ENCODE assay signal across 8 mouse cellular contexts in the genomic region with DNA sequence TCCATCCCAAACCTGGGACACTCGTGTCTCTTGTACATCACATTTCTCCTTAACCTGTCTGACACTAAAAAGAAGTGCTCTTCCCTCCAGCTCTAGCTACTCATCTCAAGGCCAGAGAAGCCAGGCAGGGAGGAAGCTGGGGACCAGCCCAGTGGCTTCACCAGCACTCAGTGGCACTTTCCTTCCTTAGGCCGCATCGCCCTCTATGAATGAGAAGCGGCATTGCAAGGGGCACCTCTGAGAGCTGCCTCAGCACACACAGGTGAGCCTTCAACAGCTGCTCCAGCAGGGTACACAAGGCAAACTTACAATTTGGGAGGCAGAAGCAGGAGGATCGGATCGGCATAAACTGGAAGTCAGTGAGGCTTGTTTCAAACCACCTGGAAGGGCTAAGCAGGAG. TPM values are rescaled to one million over a fixed set of nuclear protein-coding genes. Genes with fewer than 3 reads are reported as not detected.
DNase-seq lines count a peak whose midpoint lies in the region; ATAC-seq and TF ChIP-seq lines count a peak whose summit lies in the region.

No protein-coding gene starts in this region.

- DNase-seq in forebrain, postnatal 0 days = peak; percentile 27
- DNase-seq in forebrain, embryonic 11.5 days (ENCODE audit: low spot score) = no peak
- DNase-seq in 3T3-L1 (ENCODE audit: low read depth, low spot score) = peak; percentile 71
- DNase-seq in kidney, postnatal 25 days = peak; percentile 85 to 86
- DNase-seq in naive thymus-derived CD4-positive, alpha-beta T cell, adult 2 months (ENCODE audit: low read depth) = peak; percentile 88
- DNase-seq in thymus, postnatal 25 days = peak; percentile 88

- 53% methylated on average over 6 of the region's 6 CpGs for WGBS in forebrain, postnatal 0 days
- 49% methylated on average over 6 of the region's 6 CpGs for WGBS in forebrain, embryonic 11.5 days

- H3K9me3 ChIP-seq in forebrain, postnatal 0 days (ENCODE audit: low read length) = no peaks in the 10 kb centered on the region
- no peaks in the 10 kb centered on the region for H3K9me3 ChIP-seq in forebrain, embryonic 11.5 days (ENCODE audit: control insufficient read depth, low read length)

- H3K4me2 ChIP-seq in forebrain, postnatal 0 days (ENCODE audit: low read depth) = no peak overlapping the region
- H3K4me2 ChIP-seq in forebrain, embryonic 11.5 days (ENCODE audit: low read depth, low read length, severe bottlenecking) = no peak overlapping the region

- H3K36me3 ChIP-seq in forebrain, postnatal 0 days (ENCODE audit: insufficient read depth) = peaks cover 55% of the 10 kb centered on the region
- H3K36me3 ChIP-seq in forebrain, embryonic 11.5 days (ENCODE audit: control insufficient read depth, insufficient read depth, low read length) = peaks cover 4% of the 10 kb centered on the region

- TF ChIP-seq CTCF in forebrain, postnatal 0 days (IDR thresholded peaks at IDR 0.05; ENCODE audit: low read depth) = peak; percentile 67

- H3K9ac ChIP-seq in forebrain, postnatal 0 days = no peak overlapping the region
- no peak overlapping the region for H3K9ac ChIP-seq in forebrain, embryonic 11.5 days (ENCODE audit: low read length)

- no peak overlapping the region for H3K27ac ChIP-seq in forebrain, postnatal 0 days (ENCODE audit: low read depth, low read length)
- H3K27ac ChIP-seq in forebrain, embryonic 11.5 days (ENCODE audit: low read depth, low read length) = no peak overlapping the region

- H3K4me3 ChIP-seq in forebrain, postnatal 0 days (ENCODE audit: low read depth, low read length) = no peak overlapping the region
- no peak overlapping the region for H3K4me3 ChIP-seq in forebrain, embryonic 11.5 days (ENCODE audit: low read depth, low read length)

- no peaks in the 10 kb centered on the region for H3K27me3 ChIP-seq in forebrain, postnatal 0 days (ENCODE audit: insufficient read depth, low read length)
- H3K27me3 ChIP-seq in forebrain, embryonic 11.5 days (ENCODE audit: control insufficient read depth, insufficient read depth, low read length) = no peaks in the 10 kb centered on the region

- ATAC-seq in forebrain, postnatal 0 days = no peak
- ATAC-seq in forebrain, embryonic 11.5 days (replicated peaks; ENCODE audit: low FRiP score) = no peak
- peak; percentile 58 for ATAC-seq in activated CD4-positive, CD25-positive, alpha-beta regulatory T cell, adult 4 months
- ATAC-seq in erythroblast, adult 5-6 weeks (replicated peaks; ENCODE audit: low FRiP score, poor library complexity, severe bottlenecking) = peak; percentile 76

- H3K4me1 ChIP-seq in forebrain, postnatal 0 days (ENCODE audit: insufficient read depth) = 0 out of 2 replicates have a peak, but pooled peaks cover 1% of the 10 kb centered on the region
- no peaks in the 10 kb centered on the region for H3K4me1 ChIP-seq in forebrain, embryonic 11.5 days (replicated peaks; ENCODE audit: control insufficient read depth, insufficient read depth, low read length)

RNA-seq across cellular contexts. Expression of a gene that starts 6.3 kb away (rescaled TPM):
- 55.2 and 69.8 TPM in 2 replicates for total RNA-seq in forebrain, postnatal 0 days (2014; rRNA removed)
- 42.4 and 43.6 TPM in 2 replicates for polyA plus RNA-seq in forebrain, postnatal 0 days (2015; fragmentation: Nextera tagmentation; extraction: Ambion mirVana)
- 85.1 and 87.0 TPM in 2 replicates for polyA plus RNA-seq in forebrain, embryonic 11.5 days (2014; fragmentation: Nextera tagmentation; extraction: Ambion mirVana)
- 10 to 100 TPM; 56.1 to 64.2 TPM for polyA plus RNA-seq in activated CD4-positive, CD25-positive, alpha-beta regulatory T cell, adult 4 months (2017; shearing (Covaris generic))
- 40.2 and 47.4 TPM in 2 replicates for total RNA-seq in erythroblast, adult 5-6 weeks (2015; ENCODE audit: low replicate concordance)
- total RNA-seq in erythroblast, adult 5-6 weeks (2017; ENCODE audit: low replicate concordance) = 28.4 and 40.8 TPM in 2 replicates

RNA-seq across cellular contexts. Expression of a gene that starts 17.6 kb away (rescaled TPM):
- total RNA-seq in forebrain, postnatal 0 days (2014; rRNA removed) = 54.1 and 57.8 TPM in 2 replicates
- 38.9 and 45.9 TPM in 2 replicates for polyA plus RNA-seq in forebrain, postnatal 0 days (2015; fragmentation: Nextera tagmentation; extraction: Ambion mirVana)
- 57.9 and 61.1 TPM in 2 replicates for polyA plus RNA-seq in forebrain, embryonic 11.5 days (2014; fragmentation: Nextera tagmentation; extraction: Ambion mirVana)
- polyA plus RNA-seq in activated CD4-positive, CD25-positive, alpha-beta regulatory T cell, adult 4 months (2017; shearing (Covaris generic)) = 100 to 1,000 TPM; 212 to 221 TPM
- 13.4 and 25.6 TPM in 2 replicates for total RNA-seq in erythroblast, adult 5-6 weeks (2015; ENCODE audit: low replicate concordance)
- total RNA-seq in erythroblast, adult 5-6 weeks (2017; ENCODE audit: low replicate concordance) = 11.0 and 18.2 TPM in 2 replicates

RNA-seq across cellular contexts. Expression of a gene that starts 17.8 kb away (rescaled TPM):
- total RNA-seq in forebrain, postnatal 0 days (2014; rRNA removed) = 37.9 and 39.5 TPM in 2 replicates
- 34.4 and 36.7 TPM in 2 replicates for polyA plus RNA-seq in forebrain, postnatal 0 days (2015; fragmentation: Nextera tagmentation; extraction: Ambion mirVana)
- 4.8 and 7.2 TPM in 2 replicates for polyA plus RNA-seq in forebrain, embryonic 11.5 days (2014; fragmentation: Nextera tagmentation; extraction: Ambion mirVana)
- polyA plus RNA-seq in activated CD4-positive, CD25-positive, alpha-beta regulatory T cell, adult 4 months (2017; shearing (Covaris generic)) = 10 to 100 TPM; 80.1 to 96.5 TPM
- total RNA-seq in erythroblast, adult 5-6 weeks (2015; ENCODE audit: low replicate concordance) = 8.6 and 9.8 TPM in 2 replicates
- 1.3 and 2.2 TPM in 2 replicates for total RNA-seq in erythroblast, adult 5-6 weeks (2017; ENCODE audit: low replicate concordance)

RNA-seq across cellular contexts. Expression of a gene that starts 27.3 kb away (rescaled TPM):
- 105 and 131 TPM in 2 replicates for total RNA-seq in forebrain, postnatal 0 days (2014; rRNA removed)
- 70.4 and 77.6 TPM in 2 replicates for polyA plus RNA-seq in forebrain, postnatal 0 days (2015; fragmentation: Nextera tagmentation; extraction: Ambion mirVana)
- polyA plus RNA-seq in forebrain, embryonic 11.5 days (2014; fragmentation: Nextera tagmentation; extraction: Ambion mirVana) = 78.3 and 97.3 TPM in 2 replicates
- 1 to 10 TPM; 5.5 to 6.1 TPM for polyA plus RNA-seq in activated CD4-positive, CD25-positive, alpha-beta regulatory T cell, adult 4 months (2017; shearing (Covaris generic))
- total RNA-seq in erythroblast, adult 5-6 weeks (2015; ENCODE audit: low replicate concordance) = 5.6 and 6.1 TPM in 2 replicates
- 5.6 and 11.4 TPM in 2 replicates for total RNA-seq in erythroblast, adult 5-6 weeks (2017; ENCODE audit: low replicate concordance)

RNA-seq across cellular contexts. Expression of a gene that starts 57.9 kb away (rescaled TPM):
- 137 and 176 TPM in 2 replicates for total RNA-seq in forebrain, postnatal 0 days (2014; rRNA removed)
- 63.8 and 87.7 TPM in 2 replicates for polyA plus RNA-seq in forebrain, postnatal 0 days (2015; fragmentation: Nextera tagmentation; extraction: Ambion mirVana)
- polyA plus RNA-seq in forebrain, embryonic 11.5 days (2014; fragmentation: Nextera tagmentation; extraction: Ambion mirVana) = 84.2 and 86.3 TPM in 2 replicates
- polyA plus RNA-seq in activated CD4-positive, CD25-positive, alpha-beta regulatory T cell, adult 4 months (2017; shearing (Covaris generic)) = 10 to 100 TPM; 22.7 to 24.0 TPM
- total RNA-seq in erythroblast, adult 5-6 weeks (2015; ENCODE audit: low replicate concordance) = 12.5 and 27.6 TPM in 2 replicates
- 25.9 and 30.5 TPM in 2 replicates for total RNA-seq in erythroblast, adult 5-6 weeks (2017; ENCODE audit: low replicate concordance)

Comparison
In these comparisons a context has a peak if more than half of its experiments do, and no peak if none do; other contexts are left out.
1. ATAC-seq: peak in activated CD4-positive, CD25-positive, alpha-beta regulatory T cell, adult 4 months (single experiment) and erythroblast, adult 5-6 weeks (single experiment); none in forebrain, postnatal 0 days (single experiment) and forebrain, embryonic 11.5 days (single experiment).